Mouse (Mus musculus): ENCODE measurements at regions not wholly inside any gene's neighbourhood (a gene's known extent, or its start where the extent isn't known, plus 50 kb on each side); places are given as distances from the start of the nearest gene placed in this dataset.
A peak's percentile ranks its signal among the peaks of the same experiment; 100 is the strongest.

GRCm38 (mm10) chr10:19188082-19188742 is 168.1 kb upstream of the Olig3 start:
- DNase-seq (ENCODE audit: low spot score in 2 of 2): no peak

GRCm38 (mm10) chr10:19187716-19188081 is 168.6 kb upstream of the Olig3 start:
- no peak for DNase-seq (ENCODE audit: low spot score in 2 of 2)

- no peak for DNase-seq (ENCODE audit: low spot score in 2 of 2)
These were observed 169.2 kb upstream of the Olig3 start for GRCm38 (mm10) chr10:19187084-19187615.

GRCm38 (mm10) chr10:19185790-19186581 is 170.3 kb upstream of the Olig3 start:
- DNase-seq (ENCODE audit: low spot score in 2 of 2): peak; percentile 14 to 43

GRCm38 (mm10) chr10:19184886-19185285 is 169.4 kb upstream of the Tnfaip3 start:
- DNase-seq (ENCODE audit: low spot score in 2 of 2): no peak

- DNase-seq (ENCODE audit: low spot score in 2 of 2): no peak
These were observed 162.4 kb upstream of the Tnfaip3 start for GRCm38 (mm10) chr10:19177895-19178294.

- DNase-seq (ENCODE audit: low spot score in 2 of 2): no peak
These were observed 162.0 kb upstream of the Tnfaip3 start for GRCm38 (mm10) chr10:19177414-19177813.

GRCm38 (mm10) chr10:19176249-19176648 is 160.8 kb upstream of the Tnfaip3 start:
- DNase-seq (ENCODE audit: low spot score in 2 of 2): no peak

- no peak for DNase-seq (ENCODE audit: low spot score in 2 of 2)
These were observed 156.4 kb upstream of the Tnfaip3 start for GRCm38 (mm10) chr10:19171834-19172233.

GRCm38 (mm10) chr10:19170596-19170995 is 155.1 kb upstream of the Tnfaip3 start:
- DNase-seq (ENCODE audit: low spot score in 2 of 2): no peak

GRCm38 (mm10) chr10:19169272-19169671 is 153.8 kb upstream of the Tnfaip3 start:
- no peak for DNase-seq (ENCODE audit: low spot score in 2 of 2)

- DNase-seq (ENCODE audit: low spot score in 2 of 2): no peak
These were observed 152.9 kb upstream of the Tnfaip3 start for GRCm38 (mm10) chr10:19168362-19168761.

GRCm38 (mm10) chr10:19167641-19168271 is 152.3 kb upstream of the Tnfaip3 start:
- DNase-seq (ENCODE audit: low spot score in 2 of 2): no peak

- DNase-seq (ENCODE audit: low spot score in 2 of 2): no peak
These were observed 151.6 kb upstream of the Tnfaip3 start for GRCm38 (mm10) chr10:19167101-19167500.

- no peak for DNase-seq (ENCODE audit: low spot score in 2 of 2)
These were observed 146.6 kb upstream of the Tnfaip3 start for GRCm38 (mm10) chr10:19162104-19162503.

GRCm38 (mm10) chr10:19161149-19161548 is 145.7 kb upstream of the Tnfaip3 start:
- DNase-seq (ENCODE audit: low spot score in 2 of 2): no peak

- DNase-seq (ENCODE audit: low spot score in 2 of 2): no peak
These were observed 138.6 kb upstream of the Tnfaip3 start for GRCm38 (mm10) chr10:19154041-19154440.

GRCm38 (mm10) chr10:19152773-19153172 is 137.3 kb upstream of the Tnfaip3 start:
- DNase-seq (ENCODE audit: low spot score in 2 of 2): no peak

GRCm38 (mm10) chr10:19150766-19151165 is 135.3 kb upstream of the Tnfaip3 start:
- no peak for DNase-seq (ENCODE audit: low spot score in 2 of 2)

GRCm38 (mm10) chr10:19150005-19150404 is 134.5 kb upstream of the Tnfaip3 start:
- DNase-seq (ENCODE audit: low spot score in 2 of 2): no peak

GRCm38 (mm10) chr10:19149196-19149869 is 133.9 kb upstream of the Tnfaip3 start:
- no peak for DNase-seq (ENCODE audit: low spot score in 2 of 2)

Measured in layer of hippocampus, postnatal 14 days (tissue).